Mouse (Mus musculus): ENCODE data around the gene Gm43302.

DNA sequence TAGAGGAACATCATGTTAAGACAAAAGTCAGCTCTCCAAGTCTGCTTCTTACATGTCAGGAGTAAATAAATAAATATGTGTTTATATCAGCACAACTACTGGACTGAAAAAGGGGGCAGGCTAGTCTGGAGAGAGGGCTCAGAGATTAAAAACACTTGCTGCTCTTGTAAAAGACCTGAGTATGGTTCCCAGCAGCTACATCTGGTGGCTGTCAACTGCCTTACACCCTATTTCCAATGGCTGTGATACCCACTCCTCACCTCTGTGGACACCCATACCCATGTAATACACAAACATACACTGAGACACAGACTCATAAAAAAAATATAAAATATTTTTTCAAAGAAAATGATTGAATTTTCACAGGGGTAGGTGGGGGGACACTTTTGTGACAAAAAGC, 41.0 kb downstream of the Gm43302 start:
- TF ChIP-seq GATA1 (IDR thresholded peaks at IDR 0.05; ENCODE audit: low read length): no peak
- no peak for TF ChIP-seq TAL1 (IDR thresholded peaks at IDR 0.05; ENCODE audit: low read length)

Data from erythroblast, embryonic 14.5 days (primary cell).